Mouse (Mus musculus) gastrocnemius, postnatal 4 days (tissue): Measurements from ENCODE around the gene Vps26c. TPM values are rescaled to one million over a fixed set of nuclear protein-coding genes. Genes with fewer than 3 reads are reported as not detected.

ENCODE experiments used
- total RNA-seq, 2 experiments: library from RNA; stranded (reverse); gene quantifications; 2 replicates each; pipeline ENCODE4 v1.2.3; 2021

Gene Vps26c
- total RNA-seq, 2 experiments from 2014 or later = 36.0 TPM

Other genes with a start within 250 kb of the Vps26c start
- 10 to 100 TPM; 10.4 to 12.0 TPM for gene Hlcs, start 213.3 kb downstream of the Vps26c start, total RNA-seq
- 1 to 10 TPM; 4.7 to 6.6 TPM for gene Ripply3, start 198.4 kb downstream of the Vps26c start, total RNA-seq
- 100 to 1,000 TPM; 219 to 226 TPM for gene Ttc3, start 156.2 kb downstream of the Vps26c start, total RNA-seq
- 100 to 1,000 TPM; 155 to 166 TPM for gene Pigp, start 155.0 kb downstream of the Vps26c start, total RNA-seq
- 100 to 1,000 TPM; 114 to 123 TPM for gene Dyrk1a, start 43.2 kb upstream of the Vps26c start, total RNA-seq